Mouse (Mus musculus): ENCODE data around the gene Megf9. TPM values are rescaled to one million over a fixed set of nuclear protein-coding genes. Genes with fewer than 3 reads are reported as not detected.

The Megf9 gene
- polyA plus RNA-seq, 1 experiment: 31.9 TPM

DNA sequence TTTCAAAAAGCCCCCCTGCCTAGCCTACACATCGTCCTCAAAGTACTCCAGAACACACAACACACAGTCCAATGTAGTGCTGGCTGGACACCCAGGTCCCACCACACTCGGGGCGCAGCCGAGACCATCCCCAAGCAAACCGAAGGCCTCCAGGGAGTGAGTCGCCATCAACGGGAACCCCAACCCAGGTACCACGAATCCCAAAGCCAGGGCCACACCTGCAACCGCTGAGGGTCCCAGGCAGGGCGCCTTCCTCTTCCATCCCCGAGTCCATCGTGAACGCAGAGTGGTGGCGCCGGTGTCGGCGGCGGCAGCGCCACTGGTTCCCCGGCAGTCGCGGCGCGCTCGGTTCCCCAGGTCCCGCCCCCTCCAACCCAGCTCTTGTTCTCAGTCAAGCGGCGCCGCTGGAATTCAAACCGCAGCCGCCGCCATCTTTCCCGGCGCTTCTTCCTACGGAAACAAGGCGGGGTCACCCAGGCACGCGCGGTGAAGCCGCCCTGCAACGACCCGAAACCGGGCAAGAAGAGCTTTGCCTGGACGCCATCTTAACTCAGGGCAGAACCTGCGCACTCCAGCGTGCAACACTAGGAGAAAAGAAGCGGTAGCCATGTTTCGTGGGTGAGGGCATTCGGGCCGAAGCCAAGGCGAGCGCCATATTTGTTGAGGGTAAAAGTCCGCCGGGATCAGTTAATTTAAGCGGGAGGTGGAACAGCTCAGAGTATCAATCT lies 124.6 kb downstream of the Megf9 start, which contains the start of gene Cdk5rap2:
Gene Cdk5rap2 (minus strand): TSS at position 450 of the 728 bp plus-strand sequence.
- WGBS: under 1% methylated on average over 55 of the region's 55 CpGs
- DNase-seq: peak; percentile 95 to 97
- peaks cover 3% of the 10 kb centered on the region; the same call in 1 of the 2 replicates for H3K4me1 ChIP-seq (ENCODE audit: control insufficient read depth, insufficient read depth, low read length)
- H3K27me3 ChIP-seq (ENCODE audit: control insufficient read depth, insufficient read depth, low read length): no peaks in the 10 kb centered on the region
- TF ChIP-seq POLR2A (IDR thresholded peaks at IDR 0.05; ENCODE audit: borderline replicate concordance, insufficient read depth, low read length) (0 out of 2 replicates have a peak, but pooled peaks have one; percentile 22), CTCF (IDR thresholded peaks at IDR 0.05; ENCODE audit: borderline replicate concordance, insufficient read depth, low read depth, low read length) (no peak)
- H3K4me3 ChIP-seq (replicated peaks; ENCODE audit: insufficient read depth, low read depth, low read length): peak within 1 kb of the TSS; percentile 75
- H3K27ac ChIP-seq (ENCODE audit: insufficient read depth, low read length): no peak within 1 kb of the TSS; the same call in 1 of the 2 replicates

GRCm38 (mm10) chr4:70409456-70409855 lies 125.3 kb downstream of the Megf9 start:
- 6% methylated on average over 9 of the region's 9 CpGs for WGBS

GRCm38 (mm10) chr4:70402109-70402819 lies 132.5 kb downstream of the Megf9 start:
- H3K4me3 ChIP-seq (replicated peaks; ENCODE audit: insufficient read depth, low read depth, low read length): no peak overlapping the region
- H3K27me3 ChIP-seq (ENCODE audit: control insufficient read depth, insufficient read depth, low read length): no peaks in the 10 kb centered on the region
- peaks cover 15% of the 10 kb centered on the region for H3K4me1 ChIP-seq (ENCODE audit: control insufficient read depth, insufficient read depth, low read length)
- no peak for TF ChIP-seq POLR2A (IDR thresholded peaks at IDR 0.05; ENCODE audit: borderline replicate concordance, insufficient read depth, low read length)
- peak; percentile 71 for TF ChIP-seq CTCF (IDR thresholded peaks at IDR 0.05; ENCODE audit: borderline replicate concordance, insufficient read depth, low read depth, low read length)
- peak overlapping the region; percentile 62 for H3K27ac ChIP-seq (ENCODE audit: insufficient read depth, low read length)
- peak; percentile 70 to 77 for DNase-seq
- 7% methylated on average over 9 of the region's 9 CpGs for WGBS

More at GRCm38 (mm10) chr4:70409456-70409855, 125.3 kb downstream of the Megf9 start:
- peaks cover 3% of the 10 kb centered on the region; the same call in 1 of the 2 replicates for H3K4me1 ChIP-seq (ENCODE audit: control insufficient read depth, insufficient read depth, low read length)
- no peaks in the 10 kb centered on the region for H3K27me3 ChIP-seq (ENCODE audit: control insufficient read depth, insufficient read depth, low read length)
- TF ChIP-seq CTCF (IDR thresholded peaks at IDR 0.05; ENCODE audit: borderline replicate concordance, insufficient read depth, low read depth, low read length) (no peak), POLR2A (IDR thresholded peaks at IDR 0.05; ENCODE audit: borderline replicate concordance, insufficient read depth, low read length) (no peak)
- no peak overlapping the region for H3K27ac ChIP-seq (ENCODE audit: insufficient read depth, low read length)
- peak overlapping the region; percentile 39 for H3K4me3 ChIP-seq (replicated peaks; ENCODE audit: insufficient read depth, low read depth, low read length)
- peak in 1 of 2 experiments; percentile 13 for DNase-seq

- no peak overlapping the region for H3K4me3 ChIP-seq (replicated peaks; ENCODE audit: insufficient read depth, low read depth, low read length)
- peaks cover 21% of the 10 kb centered on the region for H3K4me1 ChIP-seq (ENCODE audit: control insufficient read depth, insufficient read depth, low read length)
- TF ChIP-seq POLR2A (IDR thresholded peaks at IDR 0.05; ENCODE audit: borderline replicate concordance, insufficient read depth, low read length) (no peak), CTCF (IDR thresholded peaks at IDR 0.05; ENCODE audit: borderline replicate concordance, insufficient read depth, low read depth, low read length) (no peak)
- H3K27ac ChIP-seq (ENCODE audit: insufficient read depth, low read length): no peak overlapping the region
- 70% methylated on average over 5 of the region's 5 CpGs for WGBS
- DNase-seq: no peak
- no peaks in the 10 kb centered on the region for H3K27me3 ChIP-seq (ENCODE audit: control insufficient read depth, insufficient read depth, low read length)
These were observed 135.3 kb downstream of the Megf9 start for GRCm38 (mm10) chr4:70399476-70399875.

DNA sequence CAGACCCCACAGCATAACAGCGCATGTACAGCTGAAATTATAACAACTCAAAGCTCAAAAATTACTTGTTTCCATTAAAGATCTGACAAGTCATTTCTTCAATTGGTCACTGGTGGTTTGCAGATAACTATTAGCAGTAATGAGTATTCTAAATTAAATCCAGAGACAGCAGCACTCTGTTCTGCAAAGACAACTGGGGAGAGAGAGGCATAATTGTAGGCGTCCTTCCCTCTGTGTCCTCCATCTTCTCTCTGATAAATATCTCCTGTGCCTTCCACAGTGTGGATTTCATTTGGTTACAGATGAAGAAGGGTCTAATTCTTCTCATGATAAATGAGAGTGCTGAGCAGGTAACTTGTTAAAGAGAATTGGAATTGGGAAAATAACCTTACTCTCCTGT lies 135.7 kb downstream of the Megf9 start:
- H3K27ac ChIP-seq (ENCODE audit: insufficient read depth, low read length): no peak overlapping the region
- no peak overlapping the region for H3K4me3 ChIP-seq (replicated peaks; ENCODE audit: insufficient read depth, low read depth, low read length)
- no peak for DNase-seq
- H3K4me1 ChIP-seq (ENCODE audit: control insufficient read depth, insufficient read depth, low read length): peaks cover 21% of the 10 kb centered on the region
- WGBS: 98% methylated on average over 2 of the region's 2 CpGs
- TF ChIP-seq CTCF (IDR thresholded peaks at IDR 0.05; ENCODE audit: borderline replicate concordance, insufficient read depth, low read depth, low read length) (no peak), POLR2A (IDR thresholded peaks at IDR 0.05; ENCODE audit: borderline replicate concordance, insufficient read depth, low read length) (no peak)
- no peaks in the 10 kb centered on the region for H3K27me3 ChIP-seq (ENCODE audit: control insufficient read depth, insufficient read depth, low read length)

DNA sequence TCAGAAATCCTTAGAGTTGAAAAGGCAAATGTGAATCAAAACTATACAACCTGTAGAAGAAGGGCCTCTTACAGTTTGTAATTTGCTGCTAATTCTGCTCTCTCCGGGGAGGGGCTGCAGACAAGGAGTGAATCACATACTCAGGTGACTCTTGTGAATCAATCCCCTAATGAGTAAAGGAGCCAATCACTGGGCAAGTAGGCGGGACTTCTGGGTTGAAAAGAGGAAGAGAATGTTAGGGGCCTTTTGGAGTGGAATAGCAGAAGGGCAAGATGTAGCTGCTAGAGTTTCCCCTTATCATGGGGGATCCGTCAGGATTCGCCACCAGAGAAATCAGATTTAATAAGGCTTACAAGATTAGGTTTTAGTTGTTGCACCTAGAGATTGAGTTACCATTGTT lies 136.7 kb downstream of the Megf9 start:
- H3K4me3 ChIP-seq (replicated peaks; ENCODE audit: insufficient read depth, low read depth, low read length): no peak overlapping the region
- WGBS: 88% methylated on average over 4 of the region's 4 CpGs
- H3K4me1 ChIP-seq (ENCODE audit: control insufficient read depth, insufficient read depth, low read length): peaks cover 17% of the 10 kb centered on the region
- no peak overlapping the region for H3K27ac ChIP-seq (ENCODE audit: insufficient read depth, low read length)
- no peaks in the 10 kb centered on the region for H3K27me3 ChIP-seq (ENCODE audit: control insufficient read depth, insufficient read depth, low read length)
- DNase-seq: no peak
- TF ChIP-seq POLR2A (IDR thresholded peaks at IDR 0.05; ENCODE audit: borderline replicate concordance, insufficient read depth, low read length) (no peak), CTCF (IDR thresholded peaks at IDR 0.05; ENCODE audit: borderline replicate concordance, insufficient read depth, low read depth, low read length) (no peak)

DNA sequence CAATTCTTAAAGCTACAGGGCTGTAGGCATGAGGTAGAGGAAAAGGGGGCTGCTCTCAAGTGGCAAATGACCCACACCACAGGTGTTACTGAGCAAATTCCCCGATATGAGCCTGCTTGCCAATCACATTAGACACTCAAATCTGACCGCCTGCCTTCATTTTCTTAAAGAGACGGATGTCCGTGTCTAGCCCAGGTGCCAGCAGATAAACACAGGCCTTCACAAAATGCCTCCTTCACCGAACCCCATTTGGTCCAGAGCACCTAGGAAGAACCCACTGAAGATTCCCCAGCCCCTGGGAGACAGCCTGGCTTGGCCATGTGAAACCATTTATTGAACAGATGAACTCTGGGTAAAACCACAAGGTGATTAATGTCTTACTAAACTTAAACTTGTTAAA lies 138.1 kb downstream of the Megf9 start:
- no peak for DNase-seq
- TF ChIP-seq POLR2A (IDR thresholded peaks at IDR 0.05; ENCODE audit: borderline replicate concordance, insufficient read depth, low read length): no peak
- no peak for TF ChIP-seq CTCF (IDR thresholded peaks at IDR 0.05; ENCODE audit: borderline replicate concordance, insufficient read depth, low read depth, low read length)
- WGBS: 63% methylated on average over 5 of the region's 5 CpGs
- Histone ChIP-seq H3K27me3 (ENCODE audit: control insufficient read depth, insufficient read depth, low read length) (no peaks in the 10 kb centered on the region), H3K27ac (ENCODE audit: insufficient read depth, low read length) (no peak overlapping the region; the same call in 1 of the 2 replicates), H3K4me3 (replicated peaks; ENCODE audit: insufficient read depth, low read depth, low read length) (no peak overlapping the region), H3K4me1 (ENCODE audit: control insufficient read depth, insufficient read depth, low read length) (peaks cover 7% of the 10 kb centered on the region)
